Mouse (Mus musculus) heart, embryonic 10.5 days (tissue): ENCODE measurements around the gene Vmn1r172. TPM values are rescaled to one million over a fixed set of nuclear protein-coding genes. Genes with fewer than 3 reads are reported as not detected.
"Not testable (repeated sequence)": the region's sequence is repeated elsewhere in the genome, so short reads cannot be mapped to it uniquely, and the experiment has no call there.

Experiments
- DNase-seq: peaks from one replicate; pipeline ENCODE4 v3.0.0-alpha.2; 2017; ENCODE audit warnings: low spot score
- H3K27ac ChIP-seq: fragments of 300-500 bp; sonication (generic); 2 replicates; pipeline ENCODE4 v1.5.1; 2016; ENCODE audit warnings: mild to moderate bottlenecking
- H3K27me3 ChIP-seq: fragments of 300-500 bp; sonication (generic); 2 replicates; pipeline ENCODE4 v1.6.1; 2016; ENCODE audit warnings: mild to moderate bottlenecking; ENCODE audit not compliant: poor library complexity, insufficient read depth, severe bottlenecking
- H3K36me3 ChIP-seq: fragments of 300-500 bp; sonication (generic); 2 replicates; pipeline ENCODE4 v1.6.1; 2016; ENCODE audit warnings: mild to moderate bottlenecking, moderate library complexity
- H3K4me1 ChIP-seq: fragments of 300-500 bp; sonication (generic); 2 replicates; pipeline ENCODE4 v1.6.1; 2016; ENCODE audit warnings: mild to moderate bottlenecking
- H3K4me3 ChIP-seq: fragments of 300-500 bp; sonication (generic); 2 replicates; pipeline ENCODE4 v1.5.1; 2016; ENCODE audit warnings: mild to moderate bottlenecking, moderate library complexity
- H3K9me3 ChIP-seq: fragments of 300-500 bp; sonication (generic); 2 replicates; pipeline ENCODE4 v1.6.1; 2016; ENCODE audit warnings: mild to moderate bottlenecking, moderate library complexity
- WGBS: fragments of 180-500 bp; shearing (Covaris S2); methylation state at CpG from one replicate; pipeline ENCODE4 v1.1.7; 2016; 5-methylcytosine and 5-hydroxymethylcytosine counted together
- polyA plus RNA-seq: library from polyadenylated mRNA; unstranded; fragments of >200 nt; fragmentation: Nextera tagmentation; extraction: Ambion mirVana; gene quantifications from 2 replicates; pipeline ENCODE4 v1.2.1, GENCODE M21; 2016

Vmn1r172 gene
- not detected in 2 replicates for polyA plus RNA-seq

- H3K4me1 ChIP-seq: no peaks in the 10 kb centered on the region
- H3K36me3 ChIP-seq: no peaks in the 10 kb centered on the region
- DNase-seq: no peak
- H3K4me3 ChIP-seq: no peak within 1 kb of the TSS
- WGBS: 52% methylated on average over 2 of the region's 2 CpGs
- no peaks in the 10 kb centered on the region; the same call in 1 of the 2 replicates for H3K9me3 ChIP-seq
- no peak within 1 kb of the TSS for H3K27ac ChIP-seq
- H3K27me3 ChIP-seq: no peaks in the 10 kb centered on the region
Measured at GRCm38 (mm10) chr7:23658016-23658415, at the start of gene Vmn1r172. Gene Vmn1r172 (plus strand): TSS chr7:23658316.

DNA sequence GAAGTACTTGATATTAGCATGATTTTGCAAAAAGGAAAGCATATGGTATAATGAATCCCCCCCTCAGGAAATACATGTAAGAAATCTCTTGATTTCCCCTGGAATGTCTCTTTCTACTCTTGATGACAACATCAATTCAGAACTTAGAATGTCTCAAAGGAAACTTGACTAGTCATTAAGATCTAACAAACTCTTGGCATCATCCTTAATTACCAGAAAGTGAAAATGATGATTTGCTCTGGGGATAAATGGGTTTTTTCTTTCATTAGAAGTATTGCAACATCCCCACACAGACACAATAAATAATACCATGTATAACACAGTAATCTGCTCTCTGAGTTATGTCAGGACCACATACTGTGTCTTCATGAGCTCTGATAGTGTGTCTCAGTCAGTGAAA is 27.7 kb upstream of the Vmn1r172 start, which contains the start of gene Vmn1r171:
Vmn1r171 (plus strand) TSS at position 301 of the 400 bp plus-strand sequence.
- H3K36me3 ChIP-seq: no peaks in the 10 kb centered on the region
- no peak within 1 kb of the TSS for H3K27ac ChIP-seq
- no peaks in the 10 kb centered on the region for H3K27me3 ChIP-seq
- no peak within 1 kb of the TSS for H3K4me3 ChIP-seq
- no peak for DNase-seq
- 0 out of 2 replicates have a peak, but pooled peaks cover 11% of the 10 kb centered on the region for H3K9me3 ChIP-seq
- H3K4me1 ChIP-seq: no peaks in the 10 kb centered on the region

GRCm38 (mm10) chr7:23700403-23700802 is 42.3 kb downstream of the Vmn1r172 start, which contains the start of gene Vmn1r173:
Gene Vmn1r173 (plus strand): TSS chr7:23700703.
- not testable (repeated sequence) for H3K27me3 ChIP-seq, H3K9me3 ChIP-seq, DNase-seq, H3K27ac ChIP-seq, H3K4me3 ChIP-seq, H3K36me3 ChIP-seq, H3K4me1 ChIP-seq
- 49% methylated on average over 1 of the region's 1 CpGs for WGBS

Other genes starting within 250 kb of the Vmn1r172 start
- gene Vmn1r167, start 151.1 kb upstream of the Vmn1r172 start, polyA plus RNA-seq: not detected in 2 replicates
- not detected in 2 replicates for gene Vmn1r168, start 118.6 kb upstream of the Vmn1r172 start, polyA plus RNA-seq
- gene Vmn1r169, start 82.8 kb upstream of the Vmn1r172 start, polyA plus RNA-seq: not detected in 2 replicates
- gene Vmn1r170, start 52.1 kb upstream of the Vmn1r172 start, polyA plus RNA-seq: not detected in 2 replicates
- not detected in 2 replicates for gene Vmn1r171, start 27.6 kb upstream of the Vmn1r172 start, polyA plus RNA-seq
- not detected in 2 replicates for gene Vmn1r173, start 42.4 kb downstream of the Vmn1r172 start, polyA plus RNA-seq
- gene Vmn1r174, start 94.0 kb downstream of the Vmn1r172 start, polyA plus RNA-seq: not detected in 2 replicates
- gene Vmn1r175, start 152.3 kb downstream of the Vmn1r172 start, polyA plus RNA-seq: not detected in 2 replicates
- gene Vmn1r176, start 179.1 kb downstream of the Vmn1r172 start, polyA plus RNA-seq: not detected in 2 replicates
- gene Vmn1r177, start 208.1 kb downstream of the Vmn1r172 start, polyA plus RNA-seq: not detected in 2 replicates
- not detected in 2 replicates for gene Vmn1r178, start 233.7 kb downstream of the Vmn1r172 start, polyA plus RNA-seq